Mouse (Mus musculus) ovary, postnatal 14 days (tissue): ENCODE measurements around the gene Sugt1.

ENCODE experiments used
- DNase-seq: peaks from one replicate; pipeline ENCODE4 v3.0.0; 2022; ENCODE audit warnings: low spot score

The Sugt1 gene

DNA sequence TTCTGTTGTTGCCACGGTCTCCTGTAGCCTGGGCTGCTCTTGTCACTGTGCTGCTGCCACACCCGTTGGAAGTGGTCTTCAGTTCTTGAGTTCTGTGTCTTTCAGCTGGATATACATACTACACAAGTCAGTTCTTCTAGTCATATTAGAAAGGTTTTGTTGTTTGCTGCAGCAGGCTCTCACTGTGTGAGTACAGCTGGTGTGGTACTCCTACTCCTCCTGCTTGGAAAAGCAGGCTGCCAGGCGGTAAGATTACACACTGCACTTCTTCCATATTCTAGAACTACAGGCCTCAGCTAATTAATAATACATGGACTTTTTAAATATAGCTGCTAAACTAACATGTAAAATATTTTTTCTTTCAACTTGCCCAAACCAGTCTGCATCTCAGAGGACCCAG, 19.4 kb downstream of the Sugt1 start:
- no peak for DNase-seq

DNA sequence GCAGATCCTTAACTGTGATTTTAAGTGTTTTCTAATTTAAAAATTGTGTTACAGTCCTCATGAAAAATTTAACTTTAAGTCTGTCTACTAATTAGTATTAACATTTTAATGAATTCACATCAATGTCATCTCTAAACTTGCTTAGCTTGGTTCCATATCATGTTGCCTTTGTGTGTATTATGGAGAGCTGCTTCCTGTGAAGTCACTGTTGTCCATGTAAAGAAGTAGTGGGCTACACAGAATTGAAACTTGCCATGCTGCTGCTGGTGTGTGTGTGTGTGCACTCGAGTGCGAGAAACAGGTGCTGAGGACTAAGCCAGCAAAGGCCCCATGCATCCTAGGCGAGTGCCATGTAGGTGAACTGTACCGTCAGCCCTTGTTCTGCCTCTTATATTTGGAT, 19.9 kb downstream of the Sugt1 start:
- no peak for DNase-seq

DNA sequence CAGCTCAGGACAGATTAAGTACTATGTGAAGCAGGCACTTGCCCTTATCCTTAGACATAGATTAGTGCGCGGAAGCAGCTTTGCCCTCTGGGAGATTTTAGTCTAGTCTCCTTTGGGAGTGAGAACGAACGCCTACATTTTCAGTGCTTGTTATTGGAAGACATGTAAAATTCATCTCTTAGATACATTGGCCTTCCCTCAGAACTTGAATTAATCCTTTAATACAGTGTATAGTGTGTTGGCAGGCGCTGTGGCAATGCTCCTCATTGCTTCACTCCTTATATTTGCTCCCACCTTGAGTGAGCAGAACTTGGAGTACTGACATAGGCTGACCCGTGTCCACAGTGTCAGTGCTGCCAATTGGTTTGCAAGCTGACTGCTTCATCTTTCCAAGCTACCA, 20.8 kb downstream of the Sugt1 start:
- no peak for DNase-seq

DNA sequence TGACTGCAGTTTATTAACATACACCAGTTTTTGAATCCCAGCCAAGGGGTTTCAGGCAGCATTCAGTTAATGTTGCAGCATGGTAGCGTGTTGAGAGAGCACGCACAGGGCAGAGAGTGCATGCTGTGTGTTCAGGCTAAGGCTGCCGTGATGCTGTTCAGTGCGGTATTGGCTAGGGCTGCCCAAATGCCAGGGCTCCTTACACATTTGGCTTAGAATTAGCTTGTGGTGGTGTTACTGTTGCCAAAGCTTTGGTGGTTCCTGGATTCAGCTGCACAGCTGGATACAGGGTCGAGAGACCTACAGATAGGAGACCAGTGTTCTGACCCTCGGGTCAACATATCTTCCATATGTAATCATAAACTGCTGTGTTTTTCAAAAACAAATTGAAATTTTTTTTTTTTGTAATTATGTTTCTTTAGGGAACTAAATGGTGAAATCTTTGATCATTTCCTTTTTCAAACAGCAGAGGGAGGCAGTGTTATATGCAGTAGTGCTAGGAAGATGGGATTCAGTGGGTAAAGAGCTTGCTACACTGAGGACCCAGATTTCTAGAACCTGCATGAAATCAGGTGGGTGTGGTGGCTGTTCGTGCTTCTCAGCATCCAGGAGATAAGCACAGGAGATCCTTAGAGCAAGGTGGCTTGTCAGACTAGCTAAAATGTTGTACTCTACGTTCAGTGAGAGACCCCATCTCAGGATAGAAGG, 29.8 kb downstream of the Sugt1 start:
- no peak for DNase-seq

DNA sequence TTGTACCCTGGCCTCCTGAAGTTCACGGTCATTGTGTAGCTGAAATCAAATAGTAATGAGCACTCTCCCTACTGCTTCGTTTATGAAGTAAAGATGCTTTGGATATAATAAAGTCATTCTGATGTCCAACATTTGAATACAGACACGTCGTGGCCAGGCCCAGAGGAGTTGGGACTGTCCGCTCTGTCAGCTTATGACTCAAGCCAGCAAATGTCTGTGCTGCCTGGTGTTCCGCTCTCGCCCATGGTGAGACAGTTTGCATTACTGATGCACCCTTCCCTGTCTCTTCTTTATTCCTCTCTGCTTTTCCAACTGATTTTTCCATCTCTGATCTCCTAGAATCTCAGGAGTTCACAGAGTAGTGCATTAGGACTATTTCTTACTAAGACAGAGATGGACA, 32.3 kb downstream of the Sugt1 start:
- DNase-seq = no peak

DNA sequence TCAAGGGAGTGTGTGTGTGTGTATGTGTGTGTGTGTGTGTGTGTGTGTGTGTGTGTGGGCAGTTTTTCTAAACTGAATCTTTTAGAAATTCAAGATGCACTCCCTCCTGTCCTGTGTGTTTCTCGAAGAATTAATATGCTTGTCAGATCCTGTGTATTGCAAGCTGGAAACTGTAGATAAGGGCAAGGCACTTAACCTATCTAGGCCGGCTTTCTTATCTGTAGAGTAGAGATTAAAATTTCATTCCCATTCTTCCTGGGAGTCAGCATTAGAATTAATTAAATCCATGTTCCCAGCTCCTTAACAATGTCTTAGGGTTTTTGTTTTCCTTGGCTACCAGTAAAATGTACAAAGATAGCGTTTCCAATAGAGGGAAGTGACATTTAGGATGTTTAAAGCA, 33.7 kb downstream of the Sugt1 start:
- no peak for DNase-seq

DNA sequence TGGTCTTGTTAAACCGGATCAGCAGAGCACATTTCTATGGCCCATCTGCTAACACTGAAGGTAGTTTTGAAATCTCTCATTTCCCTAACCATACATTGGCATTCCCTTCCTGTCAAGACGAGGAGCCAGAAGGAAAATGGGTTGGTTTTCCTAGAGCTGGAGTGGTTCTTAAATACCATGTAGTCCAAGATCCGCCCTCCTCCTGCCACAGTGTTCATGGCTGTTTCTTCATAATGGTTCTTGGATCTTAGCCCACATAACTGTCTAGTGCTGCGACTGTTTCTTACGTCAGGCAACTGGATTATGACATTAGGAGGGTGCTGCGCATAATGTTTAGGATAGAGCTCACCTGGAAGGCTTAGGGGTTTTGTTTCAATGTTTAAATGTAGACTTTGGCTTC, 44.8 kb downstream of the Sugt1 start:
- no peak for DNase-seq

DNA sequence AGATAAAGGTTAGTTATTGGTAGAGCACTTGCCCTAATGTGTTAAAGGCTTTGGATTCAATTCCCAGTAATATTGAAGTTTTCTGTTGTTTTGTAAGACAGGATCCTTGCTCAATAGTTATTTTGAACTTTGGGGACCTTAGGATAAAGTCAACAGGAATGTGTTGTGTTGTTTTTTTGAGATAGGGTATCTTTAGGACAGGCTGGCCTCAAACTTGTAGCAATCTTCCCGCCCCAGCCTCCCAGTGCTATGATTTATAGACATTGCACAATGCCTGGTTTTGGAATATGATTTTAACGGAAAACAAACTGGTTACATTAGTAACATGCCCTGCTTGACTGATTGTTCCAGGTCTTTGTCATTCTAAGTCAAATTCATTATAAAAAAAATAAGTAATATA, 45.7 kb downstream of the Sugt1 start:
- DNase-seq = no peak

DNA sequence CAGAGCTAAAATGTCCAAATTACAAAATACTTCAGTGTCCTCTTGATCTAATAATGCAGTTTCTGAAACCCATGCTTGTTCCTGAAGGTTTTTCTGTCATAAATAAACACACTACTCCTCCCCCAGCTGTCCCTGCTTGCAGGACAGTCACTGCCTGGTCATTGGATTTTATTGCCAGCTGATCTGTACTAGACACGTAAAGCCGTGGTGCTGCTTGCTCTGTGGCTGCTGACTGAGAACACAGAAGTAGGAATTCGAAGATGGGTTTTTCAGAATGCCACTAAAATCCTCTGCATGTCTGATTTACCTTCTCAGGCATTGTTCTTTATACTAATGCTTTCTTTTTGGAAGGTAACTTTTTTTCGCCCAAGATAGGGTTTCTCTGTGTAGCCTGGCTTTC, 49.3 kb downstream of the Sugt1 start:
- no peak for DNase-seq

DNA sequence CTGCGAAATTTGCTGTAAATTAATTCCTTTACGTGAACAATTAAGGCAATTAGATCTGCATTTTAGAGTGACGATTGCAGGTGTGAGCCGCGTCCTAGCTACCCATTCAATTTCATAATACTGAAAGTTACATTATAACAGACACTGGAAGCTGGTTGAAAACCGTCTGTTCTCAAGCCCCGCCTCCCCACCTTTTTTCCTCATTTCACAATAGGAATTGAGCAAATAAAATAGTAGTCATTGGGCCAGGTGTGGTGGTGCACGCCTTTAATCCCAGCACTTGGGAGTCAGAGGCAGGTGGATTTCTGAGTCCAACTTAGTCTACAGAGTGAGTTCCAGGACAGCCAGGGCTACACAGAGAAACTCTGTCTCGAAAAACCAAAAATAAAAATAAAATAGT, 54.6 kb downstream of the Sugt1 start:
- DNase-seq = no peak

DNA sequence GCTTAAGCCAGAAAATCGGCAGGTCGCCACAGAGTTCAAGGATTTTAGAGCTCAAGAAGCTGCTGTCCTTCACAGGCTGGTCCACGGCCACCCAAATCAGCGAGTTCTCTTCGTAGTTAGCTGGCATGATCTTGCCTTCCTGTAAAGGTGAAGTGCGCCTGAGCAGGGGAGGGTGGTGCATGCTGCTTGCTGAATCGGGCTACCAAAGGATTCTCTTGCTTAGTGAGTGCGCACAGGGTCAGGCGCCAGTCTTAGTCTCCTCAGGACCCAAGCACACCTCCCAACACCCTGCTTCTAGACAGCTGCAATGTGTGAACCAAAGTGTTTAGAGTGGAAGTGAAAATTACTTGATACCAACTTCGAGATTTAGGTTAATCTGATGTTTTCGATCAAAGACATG, 57.9 kb downstream of the Sugt1 start:
- no peak for DNase-seq

DNA sequence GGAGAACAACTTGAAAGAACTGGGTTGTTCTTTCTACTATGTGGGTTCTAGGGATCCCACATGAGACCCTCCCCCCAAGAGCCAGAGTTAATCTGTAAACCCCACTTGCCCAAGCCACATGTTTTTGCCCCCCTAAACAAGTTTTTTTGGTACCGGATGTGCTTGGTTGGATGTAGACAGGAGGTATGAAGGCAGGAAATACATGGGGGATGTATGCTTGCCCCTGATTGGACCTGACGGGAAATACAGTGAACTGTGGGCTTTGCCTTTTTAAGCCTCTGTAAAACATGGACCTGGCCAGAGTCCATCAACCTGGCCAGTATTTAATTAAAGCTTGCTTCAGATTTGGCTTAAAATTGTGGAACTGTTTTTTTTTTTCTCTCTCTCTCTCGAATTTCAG, 62.2 kb downstream of the Sugt1 start:
- DNase-seq = no peak

DNA sequence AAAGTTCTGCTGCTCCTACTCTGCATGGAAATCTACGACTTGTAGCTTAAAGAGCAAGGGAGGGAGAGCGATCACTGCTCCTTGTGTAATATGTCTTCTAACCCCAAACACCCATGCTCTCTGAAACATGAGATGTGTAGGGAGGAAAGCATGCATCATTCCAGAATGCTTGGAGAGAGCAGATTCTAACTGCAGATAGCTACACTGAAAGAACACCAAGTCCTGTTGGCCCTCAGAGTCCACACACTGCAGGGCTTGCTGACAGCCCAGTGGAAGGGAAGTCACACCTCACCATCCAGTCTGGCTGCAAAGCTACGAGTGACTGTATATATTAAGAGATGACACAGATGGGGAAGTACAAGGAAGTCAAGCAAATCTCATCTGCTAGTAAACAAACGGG, 65.2 kb downstream of the Sugt1 start:
- DNase-seq = no peak

DNA sequence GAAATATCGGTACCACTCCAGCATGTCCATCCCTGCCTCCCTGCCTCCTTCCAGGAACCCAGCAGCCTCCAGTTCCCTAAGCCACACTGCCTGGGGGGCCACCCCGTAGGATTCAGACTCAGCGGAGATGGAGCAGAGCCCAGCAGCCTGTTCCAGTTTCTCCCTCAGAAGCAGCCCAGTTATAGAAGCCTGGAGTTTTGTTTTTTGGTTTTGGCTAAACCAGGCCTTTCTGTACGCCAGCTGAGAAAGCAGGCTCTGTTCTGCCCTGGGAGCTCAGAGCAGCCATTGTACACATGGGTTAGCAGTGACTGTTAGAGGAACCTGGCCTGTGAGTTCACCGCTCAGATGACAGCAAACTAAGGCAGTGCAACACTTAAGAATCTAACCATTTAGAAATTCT, 70.8 kb downstream of the Sugt1 start:
- no peak for DNase-seq

DNA sequence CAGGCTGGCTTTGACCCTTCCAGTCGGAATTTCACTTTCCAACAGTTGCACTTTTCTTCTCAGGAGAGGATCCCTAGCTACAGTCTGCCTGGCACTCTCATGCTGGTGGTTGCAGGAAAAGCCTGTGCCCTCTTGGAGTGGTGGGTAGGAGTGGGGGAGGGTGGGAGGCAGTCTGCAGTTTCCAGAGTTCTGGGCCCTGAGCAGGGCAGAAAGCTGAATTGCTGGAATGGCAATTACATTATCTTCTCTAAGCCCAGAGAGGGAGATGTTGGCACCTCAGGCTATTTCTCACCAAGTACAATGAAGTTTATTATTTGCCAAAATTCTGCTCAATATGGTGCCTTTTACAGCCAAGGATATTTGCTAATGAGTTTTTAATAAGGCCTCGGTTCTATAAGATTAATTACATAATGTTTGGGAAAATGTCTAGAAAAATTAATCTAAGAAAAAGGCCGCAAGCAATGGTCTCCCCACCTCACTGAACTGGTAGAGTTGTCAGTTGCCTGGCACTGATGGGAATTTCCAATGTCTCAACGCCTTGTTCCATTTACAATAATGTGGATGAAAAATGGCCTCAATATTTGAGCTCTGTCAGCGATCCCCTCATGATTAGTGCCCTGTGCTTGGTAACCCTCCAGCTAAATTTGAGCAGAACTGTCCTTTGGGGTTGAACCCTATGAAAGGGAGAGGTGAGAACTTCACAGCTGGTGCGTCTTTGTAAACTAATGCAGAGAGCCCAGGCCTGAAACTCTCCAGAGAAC, 71.4 kb downstream of the Sugt1 start:
- DNase-seq = no peak

DNA sequence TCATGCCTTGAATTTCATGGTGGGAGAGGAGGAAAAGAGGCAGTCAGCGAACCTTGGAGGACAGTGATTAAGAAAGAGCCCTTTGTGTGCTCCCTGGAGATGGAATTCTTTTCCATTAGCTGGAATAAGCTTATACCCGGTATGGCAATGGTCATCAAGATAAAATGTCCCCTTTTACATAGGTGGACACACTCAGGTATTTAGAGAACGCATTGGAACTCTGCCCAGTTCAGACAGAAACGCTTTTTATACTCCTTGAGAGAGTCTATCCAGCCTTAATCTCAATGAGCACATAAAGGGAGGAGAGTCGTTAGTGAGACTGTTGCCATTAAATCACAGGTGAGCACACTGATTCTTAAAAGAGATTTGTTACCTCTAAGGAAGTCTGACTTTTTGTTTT, 73.0 kb downstream of the Sugt1 start:
- DNase-seq = no peak

DNA sequence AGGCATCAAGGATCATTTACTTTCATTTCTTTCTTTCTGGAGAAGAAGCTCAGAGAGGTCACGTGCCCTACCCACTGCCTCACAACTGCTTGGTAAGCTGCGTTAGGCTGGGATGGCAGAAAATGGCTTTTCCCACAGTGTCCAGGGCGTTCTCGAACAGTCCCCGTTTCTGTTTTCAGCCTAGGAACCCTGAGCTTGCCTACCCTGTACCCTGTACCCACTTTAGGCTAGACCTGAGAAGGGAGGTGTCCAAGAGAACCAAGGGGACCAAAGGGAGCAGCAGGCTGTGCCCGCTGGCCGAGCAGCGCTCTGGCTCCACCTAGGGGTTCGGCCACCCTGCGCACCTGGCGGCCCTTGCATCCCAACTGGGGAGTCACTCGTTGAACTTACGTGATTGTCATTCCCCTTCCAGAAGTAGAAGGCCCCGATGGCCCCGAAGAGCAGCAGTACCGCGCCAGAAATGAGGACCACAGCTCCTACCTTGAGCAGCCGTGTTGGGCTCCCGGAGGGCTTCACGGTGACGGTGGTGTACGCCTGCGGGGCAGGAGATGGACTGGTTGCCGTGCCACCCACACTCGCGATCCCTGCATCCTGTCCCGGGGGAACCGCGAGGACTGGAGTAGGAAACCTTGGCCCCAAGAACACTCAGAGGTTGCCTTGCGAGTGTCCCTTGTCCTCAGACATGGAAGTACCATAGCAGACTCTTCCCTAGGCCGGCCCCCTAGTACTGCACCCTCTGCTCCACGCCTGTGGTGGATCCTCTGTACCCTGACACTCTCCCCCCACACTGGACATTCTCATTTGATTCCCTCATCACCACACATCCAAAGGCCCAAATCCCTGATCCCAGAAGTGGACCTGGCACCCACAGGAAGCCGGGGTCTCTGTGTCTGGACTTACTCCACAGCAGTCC, 73.8 kb downstream of the Sugt1 start:
- peak; percentile 61 for DNase-seq

DNA sequence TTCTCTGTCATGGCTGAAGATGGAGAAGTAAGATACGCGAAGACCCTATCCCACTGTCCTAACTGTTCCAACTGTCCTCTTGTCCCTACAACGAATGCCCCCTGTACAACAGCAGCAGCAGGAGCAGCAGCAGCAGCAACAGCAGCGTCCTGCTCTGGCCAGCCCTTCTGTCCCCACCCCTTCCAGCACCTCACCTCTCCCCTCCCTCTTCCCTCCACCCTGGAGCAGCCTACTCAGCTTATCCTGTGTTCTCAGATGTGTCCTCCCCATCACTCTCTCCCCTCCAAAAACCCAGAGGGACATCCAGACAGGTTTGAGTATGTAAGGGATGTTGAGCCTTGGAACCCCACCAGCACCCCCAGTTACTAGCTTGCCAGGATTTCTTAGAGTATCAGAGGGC, 74.5 kb downstream of the Sugt1 start, which contains the start of gene Cnmd:
Gene Cnmd, minus strand, starts transcription at position 170 of the 400 bp plus-strand sequence.
- no peak for DNase-seq

DNA sequence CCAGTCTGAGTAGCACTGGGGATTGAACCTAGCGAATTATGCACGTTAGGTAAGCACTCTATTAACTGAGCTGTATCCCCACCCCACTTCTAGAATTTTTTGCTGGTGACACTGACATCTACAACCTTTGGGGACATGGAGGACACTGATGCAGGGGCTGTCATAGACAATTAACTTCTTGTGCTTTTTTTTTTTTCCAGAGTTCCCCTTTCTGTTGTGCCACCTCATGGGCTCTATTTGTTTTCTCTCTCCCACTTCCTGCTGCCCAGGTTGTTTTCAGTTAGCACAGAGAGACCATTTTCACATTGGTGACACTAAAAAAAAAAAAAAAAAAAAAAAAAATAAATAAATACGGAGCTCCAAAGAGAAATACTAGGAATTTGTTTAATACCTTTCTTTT, 83.5 kb downstream of the Sugt1 start:
- DNase-seq = no peak

DNA sequence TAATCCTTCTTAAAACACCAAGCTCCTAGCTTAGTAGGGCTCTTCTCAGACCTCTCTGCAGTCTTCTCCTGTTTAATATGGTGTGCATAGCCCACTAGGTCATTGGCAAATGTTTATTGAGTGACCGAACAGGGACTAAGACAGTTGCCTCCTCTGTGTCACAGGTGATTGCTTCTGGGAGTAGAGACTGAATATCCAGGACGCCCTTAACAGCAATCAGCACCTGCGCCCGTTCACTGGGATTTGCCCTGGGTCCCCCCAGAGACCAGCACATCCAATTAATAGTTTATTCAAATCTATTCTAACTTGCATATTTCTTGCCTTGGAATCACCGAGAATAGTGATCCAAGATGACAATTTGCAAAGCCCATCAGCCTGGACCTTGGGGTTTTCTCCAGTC, 85.1 kb downstream of the Sugt1 start:
- DNase-seq = no peak

DNA sequence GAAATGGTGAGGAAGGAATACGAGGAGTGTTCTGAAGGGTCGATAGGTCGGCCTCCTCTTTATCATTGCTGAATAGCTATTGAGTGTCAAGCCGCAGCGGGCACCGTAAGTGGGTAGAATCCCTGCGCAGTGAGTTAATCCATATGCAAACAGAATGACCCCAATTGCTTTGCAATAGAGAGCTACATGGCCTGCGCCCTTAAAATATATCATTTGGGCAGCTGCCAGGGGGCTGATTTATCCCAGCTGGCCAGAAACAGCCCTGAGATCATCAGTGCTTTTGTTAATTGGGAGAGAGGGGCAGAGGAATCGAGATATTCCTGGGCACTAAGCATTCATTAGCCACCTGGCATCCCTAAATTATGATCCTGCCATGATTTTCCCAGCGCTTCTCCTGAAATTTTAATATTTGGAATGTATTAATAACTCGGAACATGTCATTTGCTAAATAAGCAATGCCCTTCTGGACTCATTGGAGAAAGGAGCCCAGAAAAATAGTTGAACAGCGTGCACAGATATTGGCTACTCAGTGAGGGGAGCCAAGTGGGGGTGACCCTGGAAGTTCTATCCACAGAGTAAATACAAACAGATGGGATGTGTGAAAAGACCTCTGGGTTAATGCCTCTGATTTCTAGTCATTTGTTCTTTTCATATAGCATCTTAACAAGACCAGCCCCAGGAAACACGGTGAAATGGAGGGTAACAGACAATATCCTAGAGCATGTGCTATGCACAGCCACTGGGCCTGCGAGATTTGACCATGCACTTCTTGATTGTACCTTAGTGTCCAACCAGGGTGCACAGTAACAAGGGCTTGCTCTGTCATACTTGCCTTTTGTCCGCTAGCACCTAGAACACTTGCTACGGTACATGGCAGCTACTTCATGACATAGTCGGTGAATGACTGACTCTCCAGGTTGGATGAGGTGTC, 85.9 kb downstream of the Sugt1 start:
- DNase-seq = no peak
